Mouse (Mus musculus) midbrain, embryonic 15.5 days (tissue): ENCODE results near the gene Zfyve28. TPM values are rescaled to one million over a fixed set of nuclear protein-coding genes. Genes with fewer than 3 reads are reported as not detected.

Experiments
- ATAC-seq: fragments of 200-750 bp; cut with Nextera tagmentation; replicated peaks from 2 replicates; pipeline ENCODE4 v1.8.0; 2017; ENCODE audit warnings: moderate TSS enrichment
- H3K27ac ChIP-seq: fragments of 300-500 bp; sonication (generic); 2 replicates; pipeline ENCODE4 v1.5.1; 2015; ENCODE audit warnings: mild to moderate bottlenecking, inconsistent platforms
- H3K27me3 ChIP-seq: fragments of 300-500 bp; sonication (generic); replicated peaks from 2 replicates; pipeline ENCODE4 v1.6.1; 2015; ENCODE audit warnings: inconsistent platforms
- H3K36me3 ChIP-seq: fragments of 300-500 bp; sonication (generic); replicated peaks from 2 replicates; pipeline ENCODE4 v1.6.1; 2015; ENCODE audit warnings: inconsistent platforms
- H3K4me1 ChIP-seq: fragments of 300-500 bp; sonication (generic); 2 replicates; pipeline ENCODE4 v1.6.1; 2015; ENCODE audit warnings: inconsistent platforms
- H3K4me2 ChIP-seq: fragments of 300-500 bp; sonication (generic); 2 replicates; pipeline ENCODE4 v1.6.1; 2015; ENCODE audit warnings: inconsistent platforms, mild to moderate bottlenecking, moderate library complexity
- H3K4me3 ChIP-seq: fragments of 300-500 bp; sonication (generic); 2 replicates; pipeline ENCODE4 v1.5.1; 2015; ENCODE audit warnings: mild to moderate bottlenecking, inconsistent platforms
- H3K9ac ChIP-seq: fragments of 300-500 bp; sonication (generic); 2 replicates; pipeline ENCODE4 v1.6.1; 2015; ENCODE audit warnings: mild to moderate bottlenecking, inconsistent platforms
- H3K9me3 ChIP-seq: fragments of 300-500 bp; sonication (generic); 2 replicates; pipeline ENCODE4 v1.6.1; 2016; ENCODE audit warnings: inconsistent platforms
- WGBS: fragments of 180-500 bp; shearing (Covaris S2); methylation state at CpG from one replicate; pipeline ENCODE4 v1.1.7; 2015; ENCODE audit warnings: mixed read lengths; 5-methylcytosine and 5-hydroxymethylcytosine counted together
- polyA plus RNA-seq: library from polyadenylated mRNA; unstranded; fragments of >200 nt; fragmentation: Nextera tagmentation; extraction: Ambion mirVana; gene quantifications from 2 replicates; pipeline ENCODE4 v1.2.1, GENCODE M21; 2015

The Zfyve28 gene
- polyA plus RNA-seq, 1 experiment from 2014 or later: 6.1 TPM

DNA sequence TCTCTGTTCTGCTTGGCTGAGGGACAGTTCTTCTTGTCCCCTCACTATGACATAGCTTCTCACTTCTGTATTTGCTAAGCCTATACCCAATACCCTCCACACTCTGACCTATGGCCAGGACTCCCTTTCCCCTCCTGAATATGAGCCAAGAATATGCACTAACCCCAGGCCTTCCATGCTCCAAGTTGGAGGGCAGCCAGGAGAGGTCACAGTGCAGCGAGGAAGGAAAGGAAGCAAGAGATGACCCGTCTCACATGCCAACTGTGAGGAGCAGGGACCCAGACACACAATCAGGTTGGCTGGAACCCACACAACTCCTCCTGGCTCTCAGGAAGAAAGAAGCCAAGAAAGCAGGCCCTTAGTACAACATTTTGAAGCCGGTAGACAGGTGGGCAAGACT is 20.8 kb upstream of the Zfyve28 start:
- WGBS: 83% methylated on average over 3 of the region's 3 CpGs
- no peak for ATAC-seq
- no peak overlapping the region for H3K4me3 ChIP-seq
- H3K27me3 ChIP-seq: no peaks in the 10 kb centered on the region
- H3K4me2 ChIP-seq: no peak overlapping the region
- no peaks in the 10 kb centered on the region for H3K4me1 ChIP-seq
- H3K27ac ChIP-seq: no peak overlapping the region
- no peak overlapping the region for H3K9ac ChIP-seq
- no peaks in the 10 kb centered on the region for H3K36me3 ChIP-seq
- no peaks in the 10 kb centered on the region for H3K9me3 ChIP-seq

DNA sequence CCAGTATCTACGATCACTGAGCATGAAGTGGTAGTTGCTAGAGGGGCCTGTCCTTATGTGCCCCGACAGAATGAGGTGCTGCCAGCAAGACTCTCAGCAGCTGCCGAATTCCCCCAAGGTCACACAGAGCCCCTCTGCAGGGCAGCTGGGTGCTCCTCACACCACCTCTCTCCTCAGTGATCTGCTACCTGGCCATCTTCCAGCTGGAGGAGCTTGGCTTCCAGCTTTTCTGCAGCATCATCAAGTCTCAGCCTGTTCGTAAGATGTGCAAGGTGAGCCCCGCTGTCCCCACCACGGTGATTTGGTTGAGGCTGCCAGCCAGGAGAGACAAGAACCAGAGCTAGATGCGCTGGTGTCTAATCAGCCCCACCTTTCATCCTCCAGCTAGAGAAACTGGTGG is 14.1 kb upstream of the Zfyve28 start:
- H3K9me3 ChIP-seq: no peaks in the 10 kb centered on the region
- H3K27ac ChIP-seq: no peak overlapping the region
- H3K36me3 ChIP-seq: no peaks in the 10 kb centered on the region
- no peak overlapping the region for H3K4me3 ChIP-seq
- no peak overlapping the region for H3K4me2 ChIP-seq
- H3K4me1 ChIP-seq: no peaks in the 10 kb centered on the region
- WGBS: 85% methylated on average over 7 of the region's 7 CpGs
- no peak overlapping the region for H3K9ac ChIP-seq
- no peak for ATAC-seq
- no peaks in the 10 kb centered on the region for H3K27me3 ChIP-seq

DNA sequence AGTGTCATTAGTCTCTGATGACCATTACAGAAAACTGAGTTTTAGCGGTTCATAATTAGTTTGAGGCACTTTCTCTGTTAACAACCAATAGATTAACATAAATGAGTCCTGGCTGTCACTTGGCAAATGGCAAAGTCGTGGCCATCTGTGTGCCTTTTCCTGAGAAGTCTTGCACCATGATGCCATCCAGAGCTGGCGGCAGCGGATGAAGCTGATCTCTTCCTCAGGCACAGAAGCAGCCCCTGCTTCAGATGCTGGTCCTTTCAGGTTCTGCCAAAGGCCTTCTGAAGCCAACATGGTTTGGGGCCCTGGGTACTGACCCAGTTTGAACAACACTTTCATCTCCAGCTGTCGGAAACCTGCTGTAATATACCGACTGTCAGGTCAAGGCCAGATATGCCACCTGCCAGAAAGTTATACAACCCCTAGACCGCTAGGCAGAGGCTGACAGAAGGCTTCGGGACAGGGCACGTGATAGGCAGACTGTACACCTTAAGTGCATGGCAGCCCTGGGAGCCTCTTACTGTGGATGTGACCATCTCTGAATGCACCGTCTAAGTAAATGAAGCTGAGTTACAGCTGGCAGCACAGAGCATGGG is 10.8 kb upstream of the Zfyve28 start:
- no peaks in the 10 kb centered on the region for H3K36me3 ChIP-seq
- H3K4me3 ChIP-seq: no peak overlapping the region
- H3K4me2 ChIP-seq: no peak overlapping the region
- H3K27me3 ChIP-seq: no peaks in the 10 kb centered on the region
- 86% methylated on average over 10 of the region's 10 CpGs for WGBS
- H3K9me3 ChIP-seq: no peaks in the 10 kb centered on the region
- no peak for ATAC-seq
- no peak overlapping the region for H3K9ac ChIP-seq
- H3K4me1 ChIP-seq: no peaks in the 10 kb centered on the region
- H3K27ac ChIP-seq: no peak overlapping the region

DNA sequence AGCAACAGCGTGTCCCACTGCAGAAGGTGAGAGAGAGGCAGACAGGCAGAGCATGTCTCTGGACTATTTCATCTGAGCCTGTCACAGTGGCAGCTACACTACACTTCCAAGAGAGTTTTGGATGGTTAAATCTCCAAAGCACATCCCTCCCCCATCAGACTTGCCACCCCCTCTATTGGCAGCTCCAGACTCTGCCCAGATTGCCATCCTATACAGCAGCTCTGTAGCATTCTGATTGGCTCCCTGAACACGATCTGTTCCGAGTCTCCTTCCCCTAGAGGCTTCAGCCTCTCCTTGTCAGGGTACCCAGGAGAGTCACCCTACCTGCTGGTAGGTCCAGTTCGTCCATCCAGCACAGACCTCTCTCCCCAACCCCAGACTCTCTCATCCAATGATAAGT is 9.8 kb upstream of the Zfyve28 start:
- Histone ChIP-seq H3K9me3 (no peaks in the 10 kb centered on the region), H3K4me3 (no peak overlapping the region), H3K27me3 (no peaks in the 10 kb centered on the region), H3K36me3 (no peaks in the 10 kb centered on the region), H3K4me1 (no peaks in the 10 kb centered on the region), H3K27ac (no peak overlapping the region), H3K9ac (no peak overlapping the region), H3K4me2 (no peak overlapping the region)
- ATAC-seq: no peak
- 52% methylated on average over 4 of the region's 4 CpGs for WGBS

DNA sequence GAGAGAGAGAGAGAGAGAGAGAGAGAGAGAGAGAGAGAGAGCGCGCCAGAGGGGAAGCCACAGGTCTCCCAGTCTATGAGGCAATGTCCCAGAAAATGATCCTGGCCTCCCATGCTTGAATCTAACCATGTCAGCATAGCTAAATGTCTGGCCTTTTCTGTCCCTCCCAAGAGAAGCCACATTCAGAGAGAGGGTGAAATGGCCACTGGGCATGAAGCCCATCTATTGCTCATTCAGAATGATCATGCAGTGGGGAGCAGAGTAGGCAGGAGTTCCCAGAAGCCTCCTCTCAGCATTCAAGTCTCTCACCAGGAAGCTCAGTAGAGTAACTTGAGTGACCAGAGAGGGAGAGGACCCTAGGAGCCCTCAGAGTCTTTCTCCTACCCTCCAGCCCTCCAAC is 6.9 kb upstream of the Zfyve28 start:
- H3K9ac ChIP-seq: no peak overlapping the region
- 0 out of 2 replicates have a peak, but pooled peaks cover under 1% of the 10 kb centered on the region for H3K27me3 ChIP-seq
- no peaks in the 10 kb centered on the region for H3K36me3 ChIP-seq
- no peak overlapping the region for H3K27ac ChIP-seq
- H3K4me3 ChIP-seq: no peak overlapping the region
- no peak overlapping the region for H3K4me2 ChIP-seq
- ATAC-seq: no peak
- WGBS: 100% methylated on average over 2 of the region's 2 CpGs
- H3K9me3 ChIP-seq: no peaks in the 10 kb centered on the region
- H3K4me1 ChIP-seq: no peaks in the 10 kb centered on the region

DNA sequence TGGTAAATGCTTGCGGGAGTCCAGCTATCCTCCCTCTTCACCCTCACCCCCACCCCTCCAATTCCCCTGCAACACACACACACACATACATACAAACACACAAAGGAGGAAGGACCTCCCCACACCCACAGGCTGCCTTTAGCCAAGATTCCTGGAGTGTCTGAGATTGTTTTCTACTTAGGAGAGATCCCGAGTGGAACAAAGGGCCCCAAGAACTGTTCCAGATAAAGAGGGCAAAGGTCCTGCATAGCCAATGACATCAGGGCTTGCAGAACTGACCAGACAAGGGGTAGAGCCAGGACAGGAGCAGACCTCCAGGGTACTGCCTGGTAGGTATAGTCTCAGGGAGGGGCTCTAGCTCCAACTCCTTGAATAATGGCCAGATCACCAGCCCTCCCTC is 6.4 kb upstream of the Zfyve28 start:
- H3K27me3 ChIP-seq: 0 out of 2 replicates have a peak, but pooled peaks cover 3% of the 10 kb centered on the region
- H3K27ac ChIP-seq: no peak overlapping the region
- no peak for ATAC-seq
- WGBS: 33% methylated on average over 2 of the region's 2 CpGs
- no peak overlapping the region for H3K4me2 ChIP-seq
- H3K4me1 ChIP-seq: no peaks in the 10 kb centered on the region
- H3K36me3 ChIP-seq: no peaks in the 10 kb centered on the region
- no peaks in the 10 kb centered on the region for H3K9me3 ChIP-seq
- no peak overlapping the region for H3K9ac ChIP-seq
- H3K4me3 ChIP-seq: no peak overlapping the region

DNA sequence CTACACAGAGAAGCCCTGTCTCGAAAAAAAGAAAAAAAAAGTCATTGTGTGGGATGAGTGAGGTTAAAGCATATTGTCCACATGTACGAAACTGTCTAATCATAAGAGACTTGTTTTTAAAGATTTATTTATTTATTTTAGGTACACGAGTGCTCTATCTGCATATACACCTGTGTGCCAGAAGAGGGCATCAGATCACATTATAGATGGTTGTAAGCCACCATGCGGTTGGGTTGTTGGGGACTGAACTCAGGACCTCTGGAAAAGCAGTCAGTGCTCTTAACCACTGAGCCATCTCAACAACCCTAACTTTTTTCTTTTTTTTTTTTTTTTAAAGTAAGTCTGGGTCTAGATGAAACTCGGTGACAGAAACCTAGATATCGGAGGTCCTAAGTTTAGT is 5.1 kb upstream of the Zfyve28 start:
- no peaks in the 10 kb centered on the region for H3K36me3 ChIP-seq
- ATAC-seq: no peak
- H3K4me3 ChIP-seq: no peak overlapping the region
- H3K27ac ChIP-seq: no peak overlapping the region
- WGBS: 77% methylated on average over 6 of the region's 6 CpGs
- H3K4me1 ChIP-seq: peaks cover 4% of the 10 kb centered on the region
- H3K27me3 ChIP-seq: peaks cover 3% of the 10 kb centered on the region; the same call in 1 of the 2 replicates
- no peak overlapping the region for H3K9ac ChIP-seq
- H3K4me2 ChIP-seq: no peak overlapping the region
- H3K9me3 ChIP-seq: no peaks in the 10 kb centered on the region

DNA sequence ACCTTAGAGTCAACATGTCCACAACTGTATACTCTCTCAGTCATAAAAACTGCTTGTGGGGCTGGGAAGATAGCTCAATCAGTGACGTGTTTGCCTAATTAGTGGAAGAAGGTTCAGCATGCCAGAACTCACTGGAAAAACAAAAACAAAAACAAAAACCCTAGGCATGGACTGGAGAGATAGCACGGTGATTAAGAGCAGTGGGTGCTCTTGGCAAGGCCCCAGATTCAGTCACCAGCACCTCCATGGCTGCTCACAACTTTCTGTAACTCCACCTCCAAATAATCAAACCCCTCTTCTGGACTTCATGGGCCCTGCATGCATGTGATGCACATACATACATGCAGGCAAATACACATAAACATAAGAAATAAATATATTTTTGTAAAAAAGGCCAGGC is 1.0 kb upstream of the Zfyve28 start:
- H3K4me2 ChIP-seq: peak overlapping the region; percentile 85; the same call in 1 of the 2 replicates
- no peaks in the 10 kb centered on the region for H3K36me3 ChIP-seq
- ATAC-seq: no peak
- WGBS: 63% methylated on average over 2 of the region's 2 CpGs
- H3K4me3 ChIP-seq: peak overlapping the region; percentile 65; the same call in 1 of the 2 replicates
- peaks cover 18% of the 10 kb centered on the region for H3K27me3 ChIP-seq
- peaks cover 17% of the 10 kb centered on the region for H3K4me1 ChIP-seq
- no peak overlapping the region for H3K9ac ChIP-seq
- H3K27ac ChIP-seq: no peak overlapping the region
- no peaks in the 10 kb centered on the region for H3K9me3 ChIP-seq

DNA sequence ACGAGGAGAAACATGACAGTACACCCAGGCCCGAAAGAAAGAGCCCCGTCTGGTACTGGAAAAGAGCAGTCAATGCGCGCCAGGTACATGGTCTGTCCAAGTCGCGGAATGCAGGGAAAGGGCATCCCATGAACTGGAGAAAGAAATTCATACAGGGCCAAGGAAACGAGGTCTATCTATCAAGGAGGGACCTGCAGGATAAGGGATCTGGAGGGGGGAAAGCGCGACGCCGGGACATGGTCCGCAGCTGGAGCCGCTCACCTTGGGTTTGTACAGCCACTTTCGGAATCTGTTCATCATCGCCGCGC is 457 bp downstream of the Zfyve28 start:
- Histone ChIP-seq H3K27ac (peak overlapping the region; percentile 65), H3K4me2 (peak overlapping the region; percentile 85), H3K4me1 (peaks cover 17% of the 10 kb centered on the region), H3K36me3 (no peaks in the 10 kb centered on the region), H3K9ac (peak overlapping the region; percentile 65), H3K4me3 (peak overlapping the region; percentile 65), H3K9me3 (no peaks in the 10 kb centered on the region), H3K27me3 (peaks cover 22% of the 10 kb centered on the region)
- WGBS: under 1% methylated on average over 18 of the region's 18 CpGs
- ATAC-seq: peak; percentile 15

DNA sequence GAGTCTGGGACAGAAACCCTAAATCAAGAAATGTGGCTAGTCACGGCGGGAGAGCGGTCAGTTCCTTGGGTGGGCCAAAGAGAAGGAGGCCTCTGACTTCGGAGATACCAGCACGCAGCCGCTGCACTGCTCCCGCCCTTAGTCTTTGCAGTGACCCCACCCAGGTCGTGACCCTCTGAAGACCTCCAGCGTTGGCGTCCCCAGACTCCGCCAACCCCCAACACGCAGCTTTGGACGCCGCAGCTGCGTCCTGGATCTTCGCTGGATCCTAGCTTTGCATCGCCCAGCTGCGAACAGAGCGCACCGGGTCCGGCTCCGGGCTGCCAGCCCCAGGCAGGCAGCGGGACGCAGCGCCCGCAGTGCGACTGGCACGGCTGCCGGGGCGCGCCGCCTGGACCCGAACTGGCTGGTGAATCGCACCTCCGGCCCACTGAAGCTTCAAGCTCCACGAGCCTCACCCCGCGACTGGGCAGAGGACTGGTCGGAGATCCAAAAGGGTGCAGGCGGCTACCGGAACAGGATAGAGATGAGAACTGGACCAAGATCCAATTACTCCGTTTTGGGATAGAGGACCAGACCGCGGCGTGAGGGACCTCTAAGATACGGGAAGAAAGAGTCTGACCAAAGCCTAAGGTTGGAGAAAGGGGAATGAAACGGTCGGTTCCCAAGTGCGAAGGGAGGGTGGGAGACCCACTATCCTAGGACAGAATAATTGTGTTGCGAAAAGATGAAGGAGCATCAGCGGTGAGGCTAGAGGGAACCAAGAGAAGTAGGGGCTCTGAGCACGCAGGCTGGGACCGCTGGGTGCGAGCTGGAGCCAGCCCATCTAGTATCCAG is 1.0 kb downstream of the Zfyve28 start:
- peaks cover 22% of the 10 kb centered on the region for H3K27me3 ChIP-seq
- ATAC-seq: no peak; the same call in 1 of the 2 replicates

DNA sequence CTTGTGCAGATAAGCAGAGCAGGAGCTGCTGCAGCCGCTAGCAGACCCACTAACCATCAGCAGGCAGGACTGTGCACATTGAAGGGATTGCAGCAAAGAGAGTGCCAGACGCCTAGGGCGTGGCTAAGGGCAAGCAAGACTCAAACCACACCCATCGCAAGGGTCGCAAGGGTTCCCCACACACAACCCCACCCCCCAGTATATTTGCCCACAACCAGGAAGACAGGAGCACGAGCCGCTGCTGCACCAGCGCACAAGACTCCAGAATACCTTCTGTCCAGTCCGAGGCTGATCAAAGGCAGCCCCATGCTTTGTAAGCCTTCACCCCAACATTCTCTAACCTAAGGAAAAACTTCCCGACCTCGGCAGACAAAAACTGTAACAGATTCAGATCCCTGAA is 1.7 kb downstream of the Zfyve28 start:
- 3% methylated on average over 11 of the region's 11 CpGs for WGBS

More for the DNA sequence above, 1.0 kb downstream of the Zfyve28 start:
- Histone ChIP-seq H3K9ac (peak overlapping the region; percentile 65), H3K36me3 (no peaks in the 10 kb centered on the region), H3K4me1 (peaks cover 17% of the 10 kb centered on the region), H3K4me3 (peak overlapping the region; percentile 65), H3K9me3 (no peaks in the 10 kb centered on the region), H3K4me2 (peak overlapping the region; percentile 85), H3K27ac (peak overlapping the region; percentile 65; the same call in 1 of the 2 replicates)
- under 1% methylated on average over 54 of the region's 54 CpGs for WGBS

DNA sequence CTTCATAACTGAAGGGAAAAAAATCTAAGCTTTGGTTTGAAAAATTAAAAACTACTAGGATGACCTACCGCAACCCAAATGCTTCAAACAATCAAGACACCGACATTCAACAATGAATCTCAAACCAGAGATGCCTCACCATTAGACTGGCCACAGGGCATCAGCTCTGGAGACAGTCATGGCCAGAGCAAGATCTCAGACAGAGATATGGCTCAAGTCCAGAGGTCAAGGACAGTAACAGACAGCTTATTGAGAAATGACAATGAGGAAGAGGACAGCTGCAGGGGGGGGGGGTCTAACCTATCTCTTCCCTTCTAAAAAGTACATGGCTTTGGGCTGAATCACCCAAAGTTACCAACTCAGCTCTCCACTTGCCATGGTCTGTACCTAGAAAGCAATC is 3.0 kb downstream of the Zfyve28 start:
- Histone ChIP-seq H3K36me3 (no peaks in the 10 kb centered on the region), H3K4me1 (peaks cover 17% of the 10 kb centered on the region), H3K4me3 (no peak overlapping the region), H3K9ac (no peak overlapping the region), H3K27me3 (peaks cover 22% of the 10 kb centered on the region), H3K4me2 (no peak overlapping the region), H3K27ac (no peak overlapping the region), H3K9me3 (no peaks in the 10 kb centered on the region)
- ATAC-seq: no peak
- 86% methylated on average over 2 of the region's 2 CpGs for whole genome bisulfite sequencing

More for the DNA sequence above, 1.7 kb downstream of the Zfyve28 start:
- Histone ChIP-seq H3K4me1 (peaks cover 17% of the 10 kb centered on the region), H3K4me2 (peak overlapping the region; percentile 85), H3K4me3 (peak overlapping the region; percentile 65), H3K9me3 (no peaks in the 10 kb centered on the region), H3K36me3 (no peaks in the 10 kb centered on the region), H3K9ac (peak overlapping the region; percentile 65; the same call in 1 of the 2 replicates), H3K27me3 (peaks cover 22% of the 10 kb centered on the region), H3K27ac (no peak overlapping the region)
- ATAC-seq: no peak
